Mouse (Mus musculus): ENCODE measurements around the gene Rbm28. TPM values are rescaled to one million over a fixed set of nuclear protein-coding genes. Genes with fewer than 3 reads are reported as not detected.

Rbm28 gene
- total RNA-seq, 2 experiments from 2014 or later: 36.1 to 36.3 TPM

DNA sequence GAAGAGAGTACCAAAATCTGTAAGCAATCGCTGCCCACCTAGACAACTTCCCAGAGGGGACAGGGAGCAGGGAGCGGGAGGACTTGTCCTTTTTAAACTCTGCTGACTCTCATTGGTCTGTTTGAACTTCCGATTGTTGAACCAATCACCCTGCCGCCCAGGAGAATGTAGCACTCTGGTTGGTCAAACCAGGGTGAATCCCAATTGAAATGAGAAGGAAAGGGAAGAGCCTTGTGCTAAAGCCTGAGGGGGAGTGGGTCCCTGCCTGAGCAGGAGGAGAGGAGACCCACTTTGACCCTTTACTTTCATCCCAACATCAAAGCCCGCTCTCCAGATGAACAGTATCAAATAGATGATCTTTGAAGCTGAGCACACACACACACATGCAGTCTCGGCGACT lies 80.4 kb downstream of the Rbm28 start:
- no peak for DNase-seq (ENCODE audit: low spot score in 2 of 2)

DNA sequence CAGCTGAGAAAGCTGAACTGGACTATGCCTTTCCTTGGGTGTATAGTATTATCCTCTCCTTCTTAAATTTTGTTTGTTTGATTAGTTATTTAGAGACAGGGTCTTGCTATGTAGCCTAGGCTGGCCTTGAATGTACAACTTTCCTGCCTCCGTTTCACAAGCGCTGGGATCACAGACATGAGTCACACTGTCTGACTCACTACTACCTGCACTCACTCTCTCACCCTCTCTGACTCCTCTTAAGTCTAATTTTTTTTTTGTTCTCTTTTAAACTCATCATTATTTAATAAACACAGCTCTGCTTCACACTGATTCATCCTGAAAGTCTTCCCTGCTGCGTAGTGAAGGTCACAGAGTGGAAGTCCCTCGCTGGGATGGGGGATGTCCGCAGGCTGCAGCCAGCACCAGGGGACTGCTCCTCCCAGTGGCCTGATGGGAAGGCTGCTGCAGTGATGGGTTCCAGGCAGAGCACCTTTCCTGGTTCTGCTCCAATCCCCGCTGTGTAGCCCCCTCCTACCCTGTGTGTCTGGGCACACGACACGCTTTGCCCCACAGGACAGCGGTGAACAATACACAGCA lies 81.9 kb downstream of the Rbm28 start:
- no peak for DNase-seq (ENCODE audit: low spot score in 2 of 2)

DNA sequence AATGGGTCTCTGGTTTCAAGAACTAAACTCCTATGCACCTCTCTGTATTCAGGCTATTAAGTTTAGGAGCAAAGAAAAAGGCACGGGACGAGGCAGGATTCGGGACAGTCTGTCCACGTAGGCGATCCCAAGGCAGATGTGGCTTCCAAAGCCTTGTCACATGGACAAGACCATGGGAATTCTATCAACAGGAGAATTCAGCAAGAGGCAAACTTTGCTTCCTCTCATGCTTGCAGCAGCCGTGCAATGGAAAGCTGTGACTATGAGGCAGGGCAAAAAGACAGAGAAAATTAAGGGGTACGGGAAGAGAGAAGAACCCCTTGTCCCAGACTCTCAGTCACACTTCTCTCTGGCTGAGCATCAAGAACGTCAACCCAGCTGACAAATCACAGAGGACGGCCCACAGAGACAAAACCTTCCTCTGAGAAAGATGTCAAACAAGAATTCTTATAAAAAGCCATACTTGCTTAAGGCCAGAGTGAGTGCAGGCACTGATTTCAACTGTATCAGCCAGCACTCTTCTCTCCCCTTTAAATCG lies 82.9 kb downstream of the Rbm28 start:
- no peak for DNase-seq (ENCODE audit: low spot score in 2 of 2)

DNA sequence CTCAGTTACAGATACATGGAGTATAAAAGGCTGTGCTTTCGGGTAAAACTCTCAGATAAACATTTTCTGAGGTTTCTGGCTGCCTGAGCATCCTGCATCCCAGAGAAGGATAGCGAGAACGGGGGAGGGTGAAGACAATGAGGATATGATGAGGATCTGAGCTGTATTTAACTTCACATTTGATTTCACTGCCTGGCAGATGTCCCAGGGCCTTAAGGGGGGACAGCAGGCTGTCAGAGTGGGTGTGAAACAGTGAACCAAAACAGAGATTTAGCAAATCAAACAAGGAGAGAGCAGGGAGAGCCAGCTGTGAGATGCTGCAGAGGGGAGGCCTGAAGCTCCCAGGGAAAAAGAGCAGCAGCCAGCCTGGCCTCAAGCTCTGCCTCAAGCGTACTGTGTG lies 85.5 kb downstream of the Rbm28 start:
- DNase-seq (ENCODE audit: low spot score in 2 of 2): peak; percentile 56 to 60

DNA sequence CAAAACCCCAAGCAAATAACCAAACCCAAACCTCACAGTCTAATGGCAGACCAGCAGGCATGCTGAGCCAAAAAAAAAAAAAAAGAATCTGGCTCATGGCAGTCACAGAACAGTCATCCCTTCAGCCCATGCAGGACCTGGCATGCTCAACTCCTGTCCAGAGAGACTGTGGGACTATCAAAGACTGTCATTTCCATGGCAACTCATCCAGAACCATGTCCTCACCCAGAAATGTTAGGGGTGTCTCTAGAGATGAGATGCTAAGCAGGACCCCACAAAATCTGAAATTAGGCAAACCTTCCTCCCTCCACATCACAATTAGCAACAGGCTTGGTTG lies 90.7 kb downstream of the Rbm28 start:
- DNase-seq (ENCODE audit: low spot score in 2 of 2): no peak

Small RNA genes lying within 50 kb of the gene (microRNA-seq; reads per million reads assigned to microRNA genes)
- 0 reads per million in 2 experiments for gene Gm24303

Other genes starting within 250 kb of the Rbm28 start
- gene Lep, start 104.8 kb downstream of the Rbm28 start, total RNA-seq (2021): not detected
- gene Prrt4, start 14.6 kb upstream of the Rbm28 start, total RNA-seq (2021): 1 to 10 TPM; 4.8 TPM
- 10 to 100 TPM; 59.5 to 62.0 TPM for gene Impdh1, start 51.4 kb upstream of the Rbm28 start, total RNA-seq (2021)
- gene Hilpda, start 107.5 kb upstream of the Rbm28 start, total RNA-seq (2021): 1 to 10 TPM; 5.9 to 6.4 TPM
- gene Fam71f2, start 114.6 kb upstream of the Rbm28 start, total RNA-seq (2021): under 1 TPM in 1 of 2 experiments, not detected in 1; 0.43 TPM
- not detected for gene Fam71f1, start 154.1 kb upstream of the Rbm28 start, total RNA-seq (2021)
- gene Calu, start 183.1 kb upstream of the Rbm28 start, total RNA-seq (2021): 10 to 100 TPM; 89.6 to 95.9 TPM
- gene Opn1sw, start 223.5 kb upstream of the Rbm28 start, total RNA-seq (2021): under 1 TPM; 0.26 to 0.35 TPM
- gene Ccdc136, start 231.3 kb upstream of the Rbm28 start, total RNA-seq (2021): 10 to 100 TPM; 60.0 to 66.7 TPM

Measured in layer of hippocampus, postnatal 14 days (tissue).